Mouse (Mus musculus) spleen, adult 2 months (tissue): ENCODE data around the gene Rad51b. TPM values are rescaled to one million over a fixed set of nuclear protein-coding genes. Genes with fewer than 3 reads are reported as not detected.

Experiments
- DNase-seq, 2 experiments: peaks; one replicate each; pipeline versions ENCODE4 v3.0.0 to v3.0.0-alpha.2; 2012 to 2021; ENCODE audit warnings: low spot score in 2 of 2, low read depth in 1 of 2
- H3K27ac ChIP-seq: fragments of 200-500 bp; 2 replicates; pipeline ENCODE4 v1.5.1; 2012; ENCODE audit warnings: low read length, inconsistent platforms; ENCODE audit not compliant: insufficient read depth
- H3K27me3 ChIP-seq: fragments of 200-500 bp; 2 replicates; pipeline ENCODE4 v1.6.1; 2012; ENCODE audit warnings: mild to moderate bottlenecking, moderate library complexity, low read length, inconsistent platforms; ENCODE audit not compliant: control insufficient read depth, insufficient read depth
- H3K36me3 ChIP-seq: fragments of 200-500 bp; 2 replicates; pipeline ENCODE4 v1.6.1; 2012; ENCODE audit warnings: mild to moderate bottlenecking, low read length, inconsistent platforms; ENCODE audit not compliant: control insufficient read depth, insufficient read depth
- H3K4me1 ChIP-seq: fragments of 200-500 bp; 2 replicates; pipeline ENCODE4 v1.6.1; 2011; ENCODE audit warnings: inconsistent platforms; ENCODE audit not compliant: control insufficient read depth, insufficient read depth, insufficient read length
- H3K4me3 ChIP-seq: fragments of 200-500 bp; 2 replicates; pipeline ENCODE4 v1.5.1; 2011; ENCODE audit warnings: mild to moderate bottlenecking, inconsistent platforms; ENCODE audit not compliant: insufficient read depth, insufficient read length; ENCODE audit errors: extremely low read depth
- CTCF ChIP-seq: fragments of 200-500 bp; IDR thresholded peaks from 2 replicates; pipeline ENCODE4 v1.5.1; 2011; ENCODE audit warnings: mild to moderate bottlenecking, inconsistent platforms; ENCODE audit not compliant: insufficient read depth, insufficient read length, insufficient replicate concordance; ENCODE audit errors: extremely low read depth
- POLR2A ChIP-seq: fragments of 200-500 bp; IDR thresholded peaks from 2 replicates; pipeline ENCODE4 v1.6.1; 2011; ENCODE audit warnings: low read depth, low read length, inconsistent platforms
- WGBS: fragments of 180-500 bp; shearing (Covaris S2); methylation state at CpG from one replicate; pipeline ENCODE4 v1.1.7; 2018; 5-methylcytosine and 5-hydroxymethylcytosine counted together
- polyA plus RNA-seq: library from polyadenylated mRNA; depleted of rRNA; stranded (reverse); fragments of >200 nt; gene quantifications from 2 replicates; pipeline ENCODE4 v1.2.3, GENCODE M21; 2012

Gene Rad51b
- polyA plus RNA-seq, 1 experiment, result 0.26 TPM

GRCm38 (mm10) chr12:79843002-79843401 lies 545.9 kb downstream of the Rad51b start:
- peak in 1 of 2 experiments; percentile 13 for DNase-seq
- Histone ChIP-seq H3K27ac (no peak overlapping the region), H3K4me1 (peaks cover 53% of the 10 kb centered on the region; the same call in 1 of the 2 replicates), H3K4me3 (no peak overlapping the region), H3K27me3 (no peaks in the 10 kb centered on the region), H3K36me3 (no peaks in the 10 kb centered on the region)
- TF ChIP-seq CTCF, result no peak
- TF ChIP-seq POLR2A, result no peak
- 25% methylated on average over 11 of the region's 11 CpGs for WGBS

DNA sequence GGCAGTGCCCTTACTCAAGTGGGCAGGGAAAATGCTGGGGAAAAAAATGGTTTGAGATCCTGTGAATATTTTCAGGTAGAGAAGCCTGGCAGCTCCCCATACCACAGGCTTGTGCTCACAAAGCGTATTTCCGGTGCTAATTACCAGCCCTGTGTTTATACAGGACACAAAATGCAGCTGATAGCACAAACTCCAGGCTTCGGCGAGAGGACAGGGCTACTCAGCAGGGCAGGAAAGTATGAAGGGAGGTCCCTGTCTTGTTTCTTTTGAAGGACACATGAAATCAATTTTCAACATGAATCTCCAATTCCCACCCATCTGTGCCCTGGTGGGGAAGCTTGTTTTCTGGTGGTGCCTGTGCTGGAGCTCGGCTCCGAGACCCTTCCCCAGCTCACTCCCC lies 546.4 kb downstream of the Rad51b start:
- H3K27me3 ChIP-seq, result no peaks in the 10 kb centered on the region
- TF ChIP-seq POLR2A (no peak), CTCF (no peak)
- DNase-seq, result peak in 1 of 2 experiments; percentile 43
- peaks cover 48% of the 10 kb centered on the region; the same call in 1 of the 2 replicates for H3K4me1 ChIP-seq
- H3K4me3 ChIP-seq, result no peak overlapping the region
- H3K27ac ChIP-seq, result no peak overlapping the region
- H3K36me3 ChIP-seq, result no peaks in the 10 kb centered on the region
- 37% methylated on average over 6 of the region's 6 CpGs for WGBS

GRCm38 (mm10) chr12:79846247-79847151 lies 549.4 kb downstream of the Rad51b start:
- no peak overlapping the region for H3K27ac ChIP-seq
- no peak overlapping the region for H3K4me3 ChIP-seq
- no peak for DNase-seq
- 84% methylated on average over 7 of the region's 7 CpGs for WGBS
- no peak for TF ChIP-seq POLR2A
- TF ChIP-seq CTCF, result no peak
- peaks cover 24% of the 10 kb centered on the region; the same call in 1 of the 2 replicates for H3K4me1 ChIP-seq
- H3K36me3 ChIP-seq, result no peaks in the 10 kb centered on the region
- no peaks in the 10 kb centered on the region for H3K27me3 ChIP-seq

GRCm38 (mm10) chr12:79848539-79848938 lies 551.5 kb downstream of the Rad51b start:
- Histone ChIP-seq H3K4me3 (no peak overlapping the region), H3K27me3 (no peaks in the 10 kb centered on the region), H3K27ac (no peak overlapping the region), H3K4me1 (peaks cover 10% of the 10 kb centered on the region; the same call in 1 of the 2 replicates), H3K36me3 (no peaks in the 10 kb centered on the region)
- TF ChIP-seq CTCF, result no peak
- no peak for TF ChIP-seq POLR2A
- no peak for DNase-seq
- 91% methylated on average over 13 of the region's 13 CpGs for WGBS

DNA sequence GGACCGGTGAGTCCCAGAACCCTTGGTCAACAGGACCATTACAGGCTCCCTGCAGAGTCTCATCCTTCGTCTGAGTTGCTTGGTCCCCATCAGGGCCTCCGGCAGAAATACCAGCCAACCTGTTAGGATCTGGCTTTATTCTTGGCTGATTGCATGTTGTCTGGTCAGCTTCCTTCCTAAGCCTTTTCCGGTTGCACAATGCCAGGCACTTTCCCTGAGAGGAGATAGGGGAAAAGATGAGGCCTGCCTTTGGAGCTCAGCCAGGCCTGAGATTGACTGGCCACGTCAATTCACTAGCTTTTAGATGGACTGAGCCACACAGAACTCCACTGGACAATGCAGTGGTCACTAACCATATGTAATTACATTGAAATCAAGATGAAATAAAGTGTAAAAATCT lies 552.9 kb downstream of the Rad51b start:
- 89% methylated on average over 5 of the region's 5 CpGs for WGBS
- no peaks in the 10 kb centered on the region for H3K27me3 ChIP-seq
- DNase-seq, result no peak
- H3K4me1 ChIP-seq, result no peaks in the 10 kb centered on the region
- no peak overlapping the region for H3K27ac ChIP-seq
- TF ChIP-seq POLR2A (no peak), CTCF (no peak)
- no peak overlapping the region for H3K4me3 ChIP-seq
- H3K36me3 ChIP-seq, result no peaks in the 10 kb centered on the region

DNA sequence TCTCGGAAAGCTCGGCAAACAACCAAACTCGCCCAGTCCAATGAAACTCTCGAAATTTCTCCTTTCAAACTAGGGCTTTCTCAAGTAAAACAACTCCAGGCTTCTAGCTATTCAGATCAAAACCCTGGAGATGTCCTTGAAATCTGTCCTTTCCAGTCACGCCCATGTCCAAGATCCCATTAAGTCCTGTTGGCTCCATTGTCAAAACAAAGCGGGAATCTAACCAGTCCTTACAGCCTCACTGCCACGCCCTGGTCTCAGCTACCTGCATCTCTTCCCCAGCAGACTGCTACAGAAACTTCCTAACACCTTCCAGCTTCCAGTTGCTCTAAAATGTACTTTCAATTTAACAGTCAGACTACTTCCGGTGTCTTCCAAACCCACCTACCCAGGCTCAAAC lies 554.8 kb downstream of the Rad51b start:
- H3K4me1 ChIP-seq, result no peaks in the 10 kb centered on the region
- 96% methylated on average over 8 of the region's 8 CpGs for whole genome bisulfite sequencing
- H3K36me3 ChIP-seq, result no peaks in the 10 kb centered on the region
- TF ChIP-seq POLR2A (no peak), CTCF (no peak)
- H3K27ac ChIP-seq, result no peak overlapping the region
- no peak for DNase-seq
- H3K4me3 ChIP-seq, result no peak overlapping the region
- H3K27me3 ChIP-seq, result no peaks in the 10 kb centered on the region

DNA sequence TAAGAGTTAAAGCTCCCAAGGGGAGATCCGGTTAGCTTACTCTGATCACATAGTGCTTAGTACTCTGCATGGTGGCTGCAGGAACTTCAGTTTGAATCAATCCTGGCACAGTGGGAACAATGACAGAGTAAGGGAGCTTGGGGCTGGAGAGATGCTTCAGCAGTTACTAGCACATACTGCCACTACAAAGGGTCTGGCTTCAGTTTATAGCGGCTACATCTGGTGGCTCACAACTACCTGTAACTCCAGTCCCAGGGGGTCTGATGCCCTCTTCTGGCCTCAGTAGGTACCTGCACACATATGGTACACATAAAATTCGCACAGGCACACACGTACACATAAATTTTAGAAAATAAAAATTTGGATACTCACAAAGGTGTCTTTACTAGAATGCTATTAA lies 555.5 kb downstream of the Rad51b start:
- H3K27ac ChIP-seq, result no peak overlapping the region
- no peak for TF ChIP-seq POLR2A
- no peak for TF ChIP-seq CTCF
- no peaks in the 10 kb centered on the region for H3K27me3 ChIP-seq
- no peak for DNase-seq
- no peak overlapping the region for H3K4me3 ChIP-seq
- H3K36me3 ChIP-seq, result no peaks in the 10 kb centered on the region
- no peaks in the 10 kb centered on the region for H3K4me1 ChIP-seq
- WGBS, result 95% methylated on average over 4 of the region's 4 CpGs
